Mouse (Mus musculus) kidney, embryonic 14.5 days (tissue): Measurements from ENCODE around the gene Herpud2. TPM values are rescaled to one million over a fixed set of nuclear protein-coding genes. Genes with fewer than 3 reads are reported as not detected.

Experiments
- ATAC-seq: fragments of 200-750 bp; cut with Nextera tagmentation; 2 replicates; pipeline ENCODE4 v1.8.0; 2017; ENCODE audit warnings: moderate number of reproducible peaks, mild to moderate bottlenecking, moderate TSS enrichment, moderate library complexity; ENCODE audit not compliant: low FRiP score, low TSS enrichment
- H3K27ac ChIP-seq: fragments of 300-500 bp; sonication (generic); 2 replicates; pipeline ENCODE4 v1.5.1; 2014; ENCODE audit warnings: low read depth, mild to moderate bottlenecking, low read length, moderate library complexity, mixed read lengths
- H3K27me3 ChIP-seq: fragments of 300-500 bp; sonication (generic); 2 replicates; pipeline ENCODE4 v1.6.1; 2014; ENCODE audit warnings: mild to moderate bottlenecking, low read length; ENCODE audit not compliant: control insufficient read depth, insufficient read depth
- H3K36me3 ChIP-seq: fragments of 300-500 bp; sonication (generic); 2 replicates; pipeline ENCODE4 v1.6.1; 2014; ENCODE audit warnings: low read length, mixed read lengths; ENCODE audit not compliant: control insufficient read depth, insufficient read depth
- H3K4me1 ChIP-seq: fragments of 300-500 bp; sonication (generic); 2 replicates; pipeline ENCODE4 v1.6.1; 2014; ENCODE audit warnings: low read length, mixed read lengths; ENCODE audit not compliant: control insufficient read depth, insufficient read depth
- H3K4me2 ChIP-seq: fragments of 300-500 bp; sonication (generic); replicated peaks from 2 replicates; pipeline ENCODE4 v1.6.1; 2014; ENCODE audit warnings: low read depth, mild to moderate bottlenecking, low read length
- H3K4me3 ChIP-seq: fragments of 300-500 bp; sonication (generic); 2 replicates; pipeline ENCODE4 v1.5.1; 2014; ENCODE audit warnings: mild to moderate bottlenecking, low read length
- H3K9ac ChIP-seq: fragments of 300-500 bp; sonication (generic); 2 replicates; pipeline ENCODE4 v1.6.1; 2014; ENCODE audit warnings: low read depth, mild to moderate bottlenecking, low read length, moderate library complexity
- H3K9me3 ChIP-seq: fragments of 300-500 bp; sonication (generic); 2 replicates; pipeline ENCODE4 v1.6.1; 2016; ENCODE audit warnings: low read length; ENCODE audit not compliant: control insufficient read depth
- WGBS: fragments of 180-500 bp; shearing (Covaris S2); extraction: QIAGEN DNeasy Blood & Tissue Kit; methylation state at CpG from one replicate; pipeline ENCODE4 v1.1.7; 2014; 5-methylcytosine and 5-hydroxymethylcytosine counted together
- polyA plus RNA-seq: library from polyadenylated mRNA; unstranded; fragments of >200 nt; fragmentation: Nextera tagmentation; extraction: Ambion mirVana; gene quantifications from 2 replicates; pipeline ENCODE4 v1.2.1, GENCODE M21; 2014

Herpud2 gene
- polyA plus RNA-seq, 1 experiment from 2014 or later: 36.9 TPM

DNA sequence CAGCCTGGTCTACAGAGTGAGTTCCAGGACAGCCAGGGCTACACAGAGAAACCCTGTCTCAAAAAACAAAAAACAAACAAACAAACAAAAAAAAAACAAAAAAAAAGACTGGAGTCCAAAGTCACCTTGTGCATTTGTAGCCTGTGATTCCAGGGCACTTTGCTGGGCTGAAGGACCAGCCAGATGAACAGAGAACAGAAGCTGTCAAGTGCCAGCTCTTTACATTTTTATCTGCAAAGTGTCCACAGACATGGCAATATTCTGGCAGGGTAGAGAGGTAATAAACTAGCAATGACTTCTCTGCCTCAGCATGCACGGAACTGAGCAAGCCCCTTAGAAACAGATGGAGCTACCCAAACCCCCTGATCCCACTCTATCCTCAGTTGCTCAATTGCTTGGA, 75.1 kb downstream of the Herpud2 start:
- H3K4me3 ChIP-seq: no peak overlapping the region
- H3K9ac ChIP-seq: no peak overlapping the region
- H3K27me3 ChIP-seq: no peaks in the 10 kb centered on the region; the same call in 1 of the 2 replicates
- no peaks in the 10 kb centered on the region for H3K36me3 ChIP-seq
- no peaks in the 10 kb centered on the region for H3K4me1 ChIP-seq
- WGBS: 83% methylated on average over 1 of the region's 1 CpGs
- no peaks in the 10 kb centered on the region for H3K9me3 ChIP-seq
- H3K4me2 ChIP-seq: no peak overlapping the region
- H3K27ac ChIP-seq: no peak overlapping the region
- no peak for ATAC-seq

DNA sequence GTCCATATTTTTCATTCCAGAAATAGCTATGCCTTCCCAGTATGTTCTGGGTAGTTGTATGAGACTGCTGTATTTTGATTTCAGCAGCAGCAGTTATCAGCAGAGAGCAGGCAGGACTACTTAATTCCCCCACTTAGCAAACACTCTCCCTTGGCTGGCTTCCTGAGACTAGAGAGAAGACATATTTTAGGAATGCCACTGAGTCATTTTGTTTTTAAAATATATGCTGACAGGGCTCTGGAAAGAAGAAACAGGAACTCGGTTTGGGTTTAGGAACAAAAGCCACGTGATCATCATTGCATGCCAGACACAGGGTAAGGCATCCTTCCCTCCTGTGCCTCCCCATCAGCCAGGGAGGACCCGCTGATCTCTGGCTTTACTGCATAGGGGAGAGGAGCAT, 75.6 kb downstream of the Herpud2 start:
- Histone ChIP-seq H3K4me2 (no peak overlapping the region), H3K27me3 (no peaks in the 10 kb centered on the region; the same call in 1 of the 2 replicates), H3K36me3 (no peaks in the 10 kb centered on the region), H3K27ac (no peak overlapping the region), H3K4me3 (no peak overlapping the region), H3K9ac (no peak overlapping the region), H3K4me1 (no peaks in the 10 kb centered on the region), H3K9me3 (no peaks in the 10 kb centered on the region)
- ATAC-seq: no peak
- 51% methylated on average over 3 of the region's 3 CpGs for WGBS

DNA sequence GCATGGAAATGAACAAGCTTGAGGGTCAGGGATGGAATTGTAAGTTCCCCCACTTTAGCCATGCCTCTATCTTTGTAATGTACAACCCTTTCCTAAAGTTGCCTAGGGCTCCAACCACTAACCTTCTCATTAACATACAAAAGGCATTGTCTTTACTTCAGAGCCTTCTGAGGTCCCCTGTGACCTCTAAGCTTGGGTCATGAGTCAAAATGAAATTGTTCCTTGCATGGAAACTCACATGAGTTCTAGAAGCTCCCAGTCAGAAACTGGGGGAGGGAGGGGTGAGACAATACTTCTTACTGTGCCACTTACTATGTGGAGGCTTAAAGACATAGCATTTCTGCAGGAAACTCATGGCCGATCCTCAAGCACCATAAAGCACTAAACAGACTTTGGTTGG, 79.0 kb downstream of the Herpud2 start:
- H3K27me3 ChIP-seq: no peaks in the 10 kb centered on the region
- H3K4me3 ChIP-seq: no peak overlapping the region
- H3K36me3 ChIP-seq: no peaks in the 10 kb centered on the region
- H3K4me1 ChIP-seq: no peaks in the 10 kb centered on the region
- H3K9me3 ChIP-seq: no peaks in the 10 kb centered on the region
- H3K27ac ChIP-seq: no peak overlapping the region
- no peak for ATAC-seq
- no peak overlapping the region for H3K9ac ChIP-seq
- 75% methylated on average over 1 of the region's 1 CpGs for WGBS
- no peak overlapping the region for H3K4me2 ChIP-seq

DNA sequence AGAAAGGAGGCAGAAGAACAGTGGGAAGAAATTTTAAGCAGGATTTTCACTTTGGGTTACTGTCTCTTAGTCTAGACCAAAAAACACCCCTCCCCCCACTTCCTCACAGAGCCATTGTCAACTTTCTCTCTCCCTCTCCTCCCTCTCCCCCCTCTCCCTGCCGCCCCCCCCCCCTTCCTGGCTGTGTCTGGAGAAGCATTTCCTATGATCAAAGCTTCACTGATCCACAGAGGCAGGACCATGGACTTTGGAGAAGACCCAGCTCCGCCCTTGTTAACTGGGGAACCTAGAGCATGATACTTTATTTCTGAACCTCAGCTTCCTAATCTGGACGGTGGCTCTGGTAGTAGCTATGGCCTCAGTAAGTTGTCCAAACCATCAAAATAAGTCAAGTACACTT, 92.9 kb downstream of the Herpud2 start:
- 54% methylated on average over 2 of the region's 3 CpGs for WGBS
- ATAC-seq: no peak
- Histone ChIP-seq H3K4me2 (no peak overlapping the region), H3K9ac (no peak overlapping the region), H3K4me3 (no peak overlapping the region), H3K9me3 (no peaks in the 10 kb centered on the region), H3K27ac (no peak overlapping the region), H3K27me3 (no peaks in the 10 kb centered on the region), H3K36me3 (no peaks in the 10 kb centered on the region), H3K4me1 (no peaks in the 10 kb centered on the region)

Other genes with a start within 250 kb of the Herpud2 start
- not detected in 2 replicates for gene Gm10181, start 62.4 kb downstream of the Herpud2 start, polyA plus RNA-seq
- 318 and 331 TPM in 2 replicates for gene Sept7, start 100.6 kb upstream of the Herpud2 start, polyA plus RNA-seq